Mouse (Mus musculus) MEL (cell line): ENCODE results near the gene Epb41l1.

ENCODE experiments used
- BHLHE40 ChIP-seq: IDR thresholded peaks from 2 replicates; pipeline ENCODE4 v1.6.1; 2012; ENCODE audit warnings: low read depth, mild to moderate bottlenecking, inconsistent platforms, low read length, improper control_type of control experiment, borderline replicate concordance
- CHD2 ChIP-seq: IDR thresholded peaks from 2 replicates; pipeline ENCODE4 v1.6.1; 2011; ENCODE audit warnings: low read length, improper control_type of control experiment
- CTCF ChIP-seq, 3 experiments: IDR thresholded peaks in 2 of 3; conservative IDR thresholded peaks in 1 of 3; 2 replicates each; pipeline ENCODE4 v1.5.1; 2011 to 2012; ENCODE audit warnings: low read length in 3 of 3, low read depth in 2 of 3, mild to moderate bottlenecking in 2 of 3, improper control_type of control experiment in 1 of 3, inconsistent platforms in 1 of 3, mixed read lengths in 1 of 3, moderate library complexity in 1 of 3; ENCODE audit not compliant: control insufficient read depth in 1 of 3, insufficient read depth in 1 of 3, poor library complexity in 1 of 3, severe bottlenecking in 1 of 3
- GABPA ChIP-seq: IDR thresholded peaks from 2 replicates; pipeline ENCODE4 v1.6.1; 2012; ENCODE audit warnings: low read depth, mild to moderate bottlenecking, inconsistent platforms, low read length, improper control_type of control experiment, moderate library complexity
- GATA1 ChIP-seq: IDR thresholded peaks from 2 replicates; pipeline ENCODE4 v1.6.1; 2011; ENCODE audit warnings: low read depth, low read length, improper control_type of control experiment
- POLR2A ChIP-seq, 2 experiments: IDR thresholded peaks; 2 replicates each; pipeline ENCODE4 v1.6.1; 2011 to 2012; ENCODE audit warnings: low read length in 2 of 2, mild to moderate bottlenecking in 2 of 2, control low read depth in 1 of 2, improper control_type of control experiment in 1 of 2, low read depth in 1 of 2, moderate library complexity in 1 of 2; ENCODE audit not compliant: control insufficient read depth in 1 of 2, insufficient read depth in 1 of 2, poor library complexity in 1 of 2
- POLR2AphosphoS2 ChIP-seq: IDR thresholded peaks from 2 replicates; pipeline ENCODE4 v1.6.1; 2011; ENCODE audit warnings: low read length, improper control_type of control experiment
- USF2 ChIP-seq, 2 experiments: IDR thresholded peaks; 2 replicates each; pipeline ENCODE4 v1.6.1; 2011 to 2012; ENCODE audit warnings: improper control_type of control experiment in 2 of 2, low read length in 2 of 2, borderline replicate concordance in 1 of 2, inconsistent platforms in 1 of 2, low read depth in 1 of 2, mild to moderate bottlenecking in 1 of 2; ENCODE audit not compliant: insufficient read depth in 1 of 2
- ZC3H11A ChIP-seq: IDR thresholded peaks from 2 replicates; pipeline ENCODE4 v1.6.1; 2012; ENCODE audit warnings: low read depth, mild to moderate bottlenecking, inconsistent platforms, low read length, improper control_type of control experiment
- ZMIZ1 ChIP-seq: IDR thresholded peaks from 2 replicates; pipeline ENCODE4 v1.6.1; 2012; ENCODE audit warnings: low read depth, mild to moderate bottlenecking, inconsistent platforms, low read length, improper control_type of control experiment, moderate library complexity

GRCm38 (mm10) chr2:156406987-156407386 is 13.7 kb upstream of the Epb41l1 start:
- TF ChIP-seq USF2 (IDR thresholded peaks at IDR 0.05; ENCODE audit: borderline replicate concordance in 1 of 2, insufficient read depth in 1 of 2, low read depth in 1 of 2, low read length in 2 of 2) (no peak), GATA1 (no peak), POLR2A (IDR thresholded peaks at IDR 0.05; ENCODE audit: control insufficient read depth in 1 of 2, insufficient read depth in 1 of 2, low read depth in 1 of 2, low read length in 2 of 2, poor library complexity in 1 of 2) (no peak), BHLHE40 (no peak), CTCF (IDR thresholded peaks at IDR 0.05 in 2 of 3, conservative IDR thresholded peaks at IDR 0.05 in 1 of 3; ENCODE audit: control insufficient read depth in 1 of 3, insufficient read depth in 1 of 3, low read depth in 2 of 3, low read length in 3 of 3, poor library complexity in 1 of 3, severe bottlenecking in 1 of 3) (no peak), ZMIZ1 (no peak), GABPA (no peak), POLR2AphosphoS2 (no peak), ZC3H11A (no peak), CHD2 (no peak)
